Mouse (Mus musculus) olfactory bulb, adult 2 months (tissue): ENCODE data around the gene Rere.

Experiments
- CTCF ChIP-seq: fragments of 200-500 bp; IDR thresholded peaks from 2 replicates; pipeline ENCODE4 v1.5.1; 2012; ENCODE audit warnings: low read depth, mild to moderate bottlenecking, low read length, moderate library complexity; ENCODE audit not compliant: insufficient read depth
- POLR2A ChIP-seq: fragments of 200-500 bp; IDR thresholded peaks from 2 replicates; pipeline ENCODE4 v1.6.1; 2012; ENCODE audit warnings: mild to moderate bottlenecking, low read depth, low read length, moderate library complexity; ENCODE audit not compliant: insufficient read depth

DNA sequence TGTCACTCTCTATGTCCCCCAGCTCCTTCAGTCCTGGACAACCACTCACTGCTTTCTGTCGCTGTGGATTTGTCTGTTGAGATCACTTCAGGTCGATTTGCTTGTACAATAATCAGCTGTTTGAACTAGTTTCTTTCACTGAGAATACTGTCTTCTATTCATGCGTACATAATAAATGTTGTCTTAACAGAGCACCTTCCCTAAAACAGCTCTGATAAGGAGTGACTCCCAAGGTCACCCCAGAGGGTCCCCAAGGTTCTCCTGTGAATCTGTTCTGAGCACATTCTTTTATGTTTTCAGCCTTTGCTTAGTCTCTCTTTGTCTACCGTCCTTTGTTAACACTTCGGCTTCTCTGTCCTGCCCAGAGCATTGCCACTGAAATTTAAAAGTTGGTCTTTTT, 241.0 kb downstream of the Rere start:
- TF ChIP-seq CTCF (no peak), POLR2A (no peak)
